Mouse (Mus musculus) layer of hippocampus, adult 18-20 months (tissue): ENCODE results near the gene Tacc3. TPM values are rescaled to one million over a fixed set of nuclear protein-coding genes. Genes with fewer than 3 reads are reported as not detected.

ENCODE experiments used
- DNase-seq, 2 experiments: peaks; one replicate each; pipeline ENCODE4 v3.0.0; 2022; ENCODE audit warnings: low spot score in 2 of 2
- total RNA-seq, 2 experiments: library from RNA; stranded (reverse); gene quantifications; 2 replicates each; pipeline ENCODE4 v1.2.3; 2021

The Tacc3 gene
- total RNA-seq, 2 experiments from 2014 or later: 3.2 to 3.3 TPM

- DNase-seq: no peak
Measured at GRCm38 (mm10) chr5:33692393-33692792, 34.5 kb downstream of the Tacc3 start.

DNA sequence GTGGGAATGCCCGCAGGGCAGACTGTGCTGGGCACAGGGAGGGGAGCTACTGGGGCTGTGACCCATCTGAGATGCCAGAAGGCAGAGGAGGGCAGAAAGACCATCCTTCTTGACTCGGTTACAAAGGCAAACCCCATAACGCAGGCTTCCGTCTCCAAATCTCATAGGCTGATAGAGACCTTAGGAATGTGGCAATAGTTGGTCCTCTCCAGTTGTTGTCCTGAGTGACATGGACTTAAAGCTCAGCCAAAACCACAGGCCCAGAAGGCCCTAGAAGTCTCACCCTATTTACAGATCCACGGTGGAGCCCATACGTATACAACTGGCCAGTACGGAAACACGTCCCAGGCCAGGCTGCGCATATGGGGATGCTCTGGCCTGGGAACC lies 36.5 kb downstream of the Tacc3 start:
- DNase-seq: no peak

- DNase-seq: peak; percentile 55 to 56
Measured at GRCm38 (mm10) chr5:33694848-33695717, 37.2 kb downstream of the Tacc3 start.

DNA sequence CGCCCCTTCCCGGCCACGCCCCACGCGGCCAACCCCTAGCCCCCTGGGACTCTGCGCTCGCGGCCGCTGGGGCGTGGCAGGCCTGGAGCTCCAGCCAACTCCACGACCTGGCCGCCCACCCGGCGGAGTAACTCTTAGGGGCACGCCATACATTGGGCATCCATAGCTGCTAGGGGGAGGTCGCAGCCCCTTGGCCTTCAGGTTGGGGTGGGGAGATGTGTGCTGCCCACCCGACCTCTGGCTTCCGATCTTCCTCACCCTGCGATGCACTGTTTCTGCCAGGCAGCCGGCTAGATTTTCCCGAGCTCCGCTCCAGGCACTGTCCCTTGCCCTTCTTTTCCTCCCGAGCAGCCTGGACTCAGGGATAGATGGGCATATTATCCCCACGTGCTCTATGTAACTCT lies 37.8 kb downstream of the Tacc3 start:
- no peak for DNase-seq

GRCm38 (mm10) chr5:33696430-33696829 lies 38.5 kb downstream of the Tacc3 start:
- no peak for DNase-seq

GRCm38 (mm10) chr5:33697534-33697933 lies 39.6 kb downstream of the Tacc3 start:
- no peak for DNase-seq

DNA sequence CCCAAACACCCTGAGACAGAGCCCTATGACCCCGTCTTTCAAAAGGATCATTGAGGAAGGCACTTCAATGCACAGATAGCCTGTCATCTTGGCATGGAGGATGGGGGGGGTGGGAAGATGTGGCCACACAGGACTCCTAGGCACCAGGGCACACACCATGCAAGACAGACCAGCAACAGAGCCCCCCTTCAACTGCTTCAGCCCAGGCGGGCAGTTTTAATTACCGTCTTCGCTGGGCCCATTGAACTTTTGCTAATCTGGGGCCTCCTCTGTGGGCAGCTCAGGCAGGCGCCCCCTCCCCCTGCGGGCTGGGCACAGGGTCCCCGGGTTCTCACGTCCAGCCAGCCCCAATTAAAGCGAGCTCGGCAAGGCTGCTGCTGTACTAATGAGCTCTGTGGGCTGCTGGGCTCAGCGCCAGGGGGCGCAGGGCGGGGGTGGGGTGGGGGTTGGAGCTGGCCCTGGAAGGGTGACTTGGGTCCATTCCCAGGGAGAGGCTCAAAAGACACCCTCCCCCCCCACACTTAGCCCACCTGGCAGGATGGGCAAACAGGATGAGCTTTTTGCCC lies 40.1 kb downstream of the Tacc3 start:
- DNase-seq: peak in 1 of 2 experiments; percentile 61

DNA sequence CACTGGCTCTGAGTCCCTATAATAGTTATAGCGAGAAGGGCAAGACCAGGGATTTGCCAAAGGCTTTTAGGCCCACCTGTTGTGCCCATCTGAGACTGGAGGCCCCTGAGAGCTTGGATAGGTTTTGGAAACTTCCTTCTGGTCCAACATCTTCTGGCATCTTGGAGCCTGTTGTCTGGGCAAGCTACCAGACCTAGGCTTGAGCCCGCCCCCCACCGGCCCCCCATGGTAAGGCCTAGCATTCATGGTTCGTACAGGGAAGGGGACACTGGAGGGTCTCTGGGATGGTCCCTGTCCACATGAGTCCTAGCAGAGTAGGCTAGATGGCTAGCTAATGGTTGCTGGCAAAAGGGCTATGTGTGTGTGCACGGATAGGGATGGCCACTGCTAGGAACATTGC lies 40.7 kb downstream of the Tacc3 start:
- no peak for DNase-seq

DNA sequence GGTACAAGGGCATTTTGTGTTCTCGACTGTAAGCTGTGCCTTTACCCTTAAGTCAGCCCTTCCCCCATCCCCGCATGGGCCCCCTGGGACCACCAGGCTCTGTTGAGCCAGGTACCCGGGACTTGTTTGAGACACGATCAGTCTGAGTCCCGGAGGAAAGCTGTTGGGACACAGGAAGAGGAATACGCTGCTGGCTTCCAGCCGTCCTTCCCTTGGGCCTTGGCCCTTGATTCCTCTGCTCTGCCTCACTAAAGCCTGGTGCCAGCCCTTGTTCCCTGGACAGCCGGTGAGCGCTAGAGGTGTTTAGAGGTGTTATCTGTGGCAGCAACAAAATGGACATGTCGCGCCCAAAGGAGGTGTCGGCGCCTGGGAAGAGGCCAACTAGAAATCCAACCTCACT lies 42.1 kb downstream of the Tacc3 start:
- DNase-seq: no peak

DNA sequence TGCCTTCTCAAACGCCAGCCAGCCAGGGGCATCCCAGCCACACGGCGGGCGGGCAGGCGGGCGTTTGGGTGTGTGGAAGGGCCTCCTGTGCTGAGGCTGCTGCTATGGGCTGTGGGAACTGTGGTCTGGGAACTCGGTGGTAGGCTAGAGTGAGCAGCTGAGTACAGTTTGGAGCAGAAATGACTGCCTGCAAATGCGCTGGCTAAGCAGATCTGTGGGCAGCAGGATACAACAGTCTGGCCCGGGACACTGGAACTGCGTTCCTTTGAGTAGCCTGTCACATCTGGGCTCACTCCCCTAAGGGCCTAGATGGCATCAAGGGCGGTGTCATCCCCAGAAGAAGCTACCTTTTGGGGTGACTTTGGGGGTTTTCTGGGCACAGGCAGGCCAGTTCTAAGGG lies 43.9 kb downstream of the Tacc3 start:
- DNase-seq: no peak

- no peak for DNase-seq
Measured at GRCm38 (mm10) chr5:33703999-33704398, 46.1 kb downstream of the Tacc3 start.

GRCm38 (mm10) chr5:33704945-33705611 lies 47.1 kb downstream of the Tacc3 start:
- peak; percentile 46 to 50 for DNase-seq

DNA sequence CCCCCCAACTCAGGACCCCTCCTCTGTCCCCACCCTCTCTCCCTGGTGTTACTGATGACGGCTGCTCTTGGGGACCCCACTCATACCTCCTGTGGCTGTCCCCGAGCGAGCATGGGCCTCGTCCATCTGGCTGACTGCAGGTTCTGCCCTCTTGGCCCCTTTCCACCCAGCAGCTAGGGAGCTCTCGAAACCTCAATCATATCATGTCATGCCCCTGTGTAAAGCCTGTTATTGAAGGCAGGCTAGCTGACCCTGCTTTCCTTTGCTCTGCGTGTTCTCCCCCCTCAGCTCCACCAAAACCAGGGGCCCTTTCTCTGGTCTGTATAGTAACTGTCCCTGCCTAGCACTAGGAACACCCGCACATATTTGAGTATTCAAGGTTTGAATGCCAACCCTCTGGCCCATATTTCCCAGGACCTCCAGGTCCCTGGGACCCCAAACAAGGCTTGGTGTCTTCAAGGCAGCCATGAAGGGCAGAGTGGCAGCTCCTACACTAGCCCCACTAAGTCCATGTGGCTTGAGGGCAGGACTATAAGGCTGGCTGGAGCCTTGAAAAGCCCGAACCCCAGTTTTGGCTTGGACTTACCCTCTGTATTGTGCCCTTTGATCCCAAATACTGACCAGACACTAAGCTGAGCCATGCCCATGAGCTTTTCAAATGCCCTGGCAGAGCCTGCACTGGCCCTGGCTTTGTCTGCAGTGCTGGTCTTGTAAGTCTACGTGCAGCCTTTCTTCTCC lies 47.9 kb downstream of the Tacc3 start:
- no peak for DNase-seq

DNA sequence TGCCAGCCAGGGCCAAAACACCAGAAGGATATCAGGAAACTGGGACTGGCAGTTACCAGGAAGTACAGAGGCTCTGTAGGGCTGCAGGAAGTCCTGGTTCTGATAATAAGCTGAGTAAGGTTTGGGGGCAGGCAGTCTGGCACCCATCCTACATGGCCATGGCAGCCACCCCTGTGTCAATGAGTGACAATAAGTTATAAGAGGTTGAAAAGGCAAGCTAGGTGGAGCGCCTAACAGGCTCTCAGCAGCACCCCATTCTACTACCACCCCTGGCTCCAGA lies 48.4 kb downstream of the Tacc3 start:
- no peak for DNase-seq

GRCm38 (mm10) chr5:33707163-33707562 lies 49.2 kb downstream of the Tacc3 start:
- DNase-seq: no peak

GRCm38 (mm10) chr5:33709037-33709436 lies 51.1 kb downstream of the Tacc3 start:
- DNase-seq: no peak

DNA sequence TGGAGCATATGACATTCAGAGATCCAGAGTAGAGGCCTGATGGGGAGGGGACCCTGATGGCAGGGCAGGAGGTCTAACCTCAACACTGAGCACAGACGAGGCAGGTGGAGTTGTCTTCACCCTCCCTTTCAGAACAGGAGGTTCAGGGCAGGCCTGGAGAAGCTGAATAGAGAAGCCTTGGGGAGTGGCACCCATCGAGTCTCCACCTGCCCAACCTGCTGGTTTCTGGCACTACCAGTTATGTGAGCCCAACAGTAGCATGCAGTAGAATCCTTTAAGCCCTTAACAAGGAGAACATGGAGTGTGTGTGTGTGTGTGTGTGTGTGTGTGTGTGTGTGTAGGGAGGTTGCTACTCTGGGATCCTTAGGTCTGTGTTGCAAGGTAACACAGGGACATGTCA lies 54.6 kb downstream of the Tacc3 start:
- DNase-seq: no peak

DNA sequence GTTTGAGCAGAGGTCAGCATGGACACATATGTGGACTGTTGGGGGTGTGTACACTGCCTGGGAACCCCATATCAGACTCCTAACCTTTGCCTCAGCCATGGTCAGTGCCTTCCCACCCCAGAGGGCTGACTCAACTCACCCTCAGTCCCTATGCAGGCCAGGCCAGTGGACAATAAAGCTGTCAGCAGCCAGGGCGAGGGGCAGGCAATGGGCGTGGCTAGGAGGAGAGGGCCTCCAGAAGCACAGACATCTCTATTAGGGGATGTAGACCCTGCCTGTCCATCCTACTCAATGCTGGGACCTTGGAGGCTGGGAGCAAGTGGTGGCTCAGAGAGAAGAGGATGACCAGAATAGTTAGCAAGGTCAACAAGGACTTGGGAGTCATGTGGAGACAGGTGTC lies 57.3 kb downstream of the Tacc3 start:
- no peak for DNase-seq

DNA sequence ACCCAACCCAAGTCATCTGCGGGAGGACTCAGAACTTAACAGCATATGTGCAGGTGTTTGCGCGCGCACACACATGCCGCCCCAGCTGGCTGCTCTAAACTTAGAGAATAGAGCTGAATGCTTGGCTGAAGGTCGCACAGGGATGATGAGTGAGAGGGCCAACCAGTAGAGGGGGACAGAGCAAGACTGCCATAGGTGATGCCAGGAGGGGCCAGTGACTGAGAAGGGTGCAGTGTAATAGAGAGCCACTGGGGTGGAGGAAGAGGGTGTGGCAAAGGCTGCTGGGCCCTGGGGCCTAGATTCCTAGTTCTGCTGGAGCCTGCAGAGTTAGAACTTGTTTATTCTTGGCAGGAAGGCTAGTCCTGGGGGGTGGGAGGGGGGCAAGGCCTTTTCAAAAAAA lies 58.5 kb downstream of the Tacc3 start:
- DNase-seq: no peak

GRCm38 (mm10) chr5:33718460-33718859 lies 60.5 kb downstream of the Tacc3 start:
- DNase-seq: no peak

DNA sequence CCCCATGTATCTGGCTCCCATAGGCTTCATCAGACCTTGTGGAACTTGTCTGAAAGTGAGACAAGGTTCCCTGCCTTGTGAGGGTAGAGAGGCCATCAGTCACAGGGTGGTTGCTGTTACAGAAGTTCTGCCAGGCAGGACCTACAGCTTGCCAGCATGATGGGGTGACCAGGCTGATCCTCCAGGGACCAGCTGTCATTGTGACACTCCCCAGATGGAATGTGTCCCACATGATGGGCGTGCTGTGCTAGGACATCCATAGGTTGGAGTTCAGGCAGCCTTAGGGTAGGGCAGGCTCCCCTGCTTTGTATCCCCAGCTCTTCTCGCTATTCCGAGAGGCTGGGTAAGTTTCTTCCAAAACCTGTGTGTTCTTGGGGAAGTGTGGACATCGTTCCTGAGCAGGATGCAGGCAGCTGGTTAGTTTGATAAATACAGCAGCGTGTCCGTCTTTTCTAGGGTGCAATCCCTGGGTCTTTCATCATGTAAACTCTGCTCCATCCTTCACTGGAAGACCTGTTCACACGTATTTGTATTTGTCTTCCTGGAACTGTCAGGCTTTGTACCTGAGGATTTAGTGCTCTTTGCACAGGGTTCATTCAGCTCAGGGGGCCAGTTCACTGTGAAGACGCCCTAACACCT lies 63.0 kb downstream of the Tacc3 start:
- no peak for DNase-seq
